Comparison of ENCODE assay signal across 9 mouse cellular contexts in genomic region chr7:104603173-104603572, GRCm38 (mm10). TPM values are rescaled to one million over a fixed set of nuclear protein-coding genes. Genes with fewer than 3 reads are reported as not detected.
DNase-seq lines count a peak whose midpoint lies in the region; ATAC-seq and TF ChIP-seq lines count a peak whose summit lies in the region.
"Had no signal": no experiment of that assay in that cellular context is flagged by ENCODE, and none has a peak within 500 bp of the region (broad histone marks: within the 10 kb centered on the region; RNA-seq: fewer than 3 reads in every experiment).

No protein-coding gene starts in this region.

- WGBS in hindbrain, embryonic 10.5 days, result 3% methylated on average over 3 of the region's 3 CpGs
- 7% methylated on average over 3 of the region's 3 CpGs for WGBS in hindbrain, embryonic 16.5 days

- no peak for TF ChIP-seq CTCF in C2C12 (IDR thresholded peaks at IDR 0.05; ENCODE audit: control insufficient read depth, insufficient read depth, insufficient read length)

- no peaks in the 10 kb centered on the region for H3K27me3 ChIP-seq in hindbrain, embryonic 10.5 days (ENCODE audit: insufficient read depth, poor library complexity, severe bottlenecking)
- H3K27me3 ChIP-seq in hindbrain, embryonic 16.5 days (replicated peaks; ENCODE audit: control insufficient read depth, insufficient read depth, low read length), result no peaks in the 10 kb centered on the region
- H3K27me3 ChIP-seq in C2C12 (ENCODE audit: control insufficient read depth, insufficient read depth, insufficient read length), result no peaks in the 10 kb centered on the region

- H3K4me3 ChIP-seq in hindbrain, embryonic 10.5 days, result no peak overlapping the region
- no peak overlapping the region for H3K4me3 ChIP-seq in hindbrain, embryonic 16.5 days (ENCODE audit: low read length)
- H3K4me3 ChIP-seq in C2C12 (ENCODE audit: insufficient read depth, poor library complexity, severe bottlenecking), result no peak overlapping the region
- H3K4me3 ChIP-seq: myocyte had no signal

- no peaks in the 10 kb centered on the region for H3K4me1 ChIP-seq in hindbrain, embryonic 10.5 days (replicated peaks)
- H3K4me1 ChIP-seq in hindbrain, embryonic 16.5 days (ENCODE audit: control insufficient read depth, insufficient read depth, low read depth, low read length), result no peaks in the 10 kb centered on the region

- DNase-seq in hindbrain, embryonic 10.5 days (ENCODE audit: low spot score), result peak; percentile 23
- DNase-seq in adrenal gland, adult 18-20 months (ENCODE audit: low spot score in 2 of 2), result peak; percentile 26 to 55
- DNase-seq in heart, postnatal 36 days, result peak; percentile 8 to 48
- DNase-seq in thymus, postnatal 36 days, result peak; percentile 39 to 49
- no peak for DNase-seq in Muller cell, postnatal 12 days (ENCODE audit: inconsistent ontology term)

- no peak overlapping the region for H3K4me2 ChIP-seq in hindbrain, embryonic 16.5 days (ENCODE audit: low read length)

- no peaks in the 10 kb centered on the region for H3K9me3 ChIP-seq in hindbrain, embryonic 10.5 days
- no peaks in the 10 kb centered on the region for H3K9me3 ChIP-seq in hindbrain, embryonic 16.5 days (ENCODE audit: control insufficient read depth, low read length)

- H3K27ac ChIP-seq in hindbrain, embryonic 10.5 days, result no peak overlapping the region
- H3K27ac ChIP-seq in hindbrain, embryonic 16.5 days (ENCODE audit: low read depth, low read length), result no peak overlapping the region

- H3K36me3 ChIP-seq in hindbrain, embryonic 10.5 days, result no peaks in the 10 kb centered on the region
- H3K36me3 ChIP-seq in hindbrain, embryonic 16.5 days (ENCODE audit: control insufficient read depth, insufficient read depth, low read length), result no peaks in the 10 kb centered on the region
- no peaks in the 10 kb centered on the region for H3K36me3 ChIP-seq in C2C12 (ENCODE audit: control insufficient read depth, insufficient read depth)

- no peak for ATAC-seq in hindbrain, embryonic 16.5 days
- peak; percentile 98 for ATAC-seq in megakaryocyte progenitor cell, adult 5-6 weeks (replicated peaks; ENCODE audit: poor library complexity)

- no peaks in the 10 kb centered on the region for H3K79me2 ChIP-seq in C2C12 (ENCODE audit: control insufficient read depth, insufficient read depth)

- no peak overlapping the region for H3ac ChIP-seq in C2C12 (ENCODE audit: control insufficient read depth, insufficient read length, low read depth)

- no peaks in the 10 kb centered on the region for H3K79me3 ChIP-seq in C2C12 (ENCODE audit: low read depth)

- intact Hi-C loops in heart, postnatal 36 days (cut with DNase I), result loop anchor here (5.0 kb wide), 2 partner anchors 136 to 401 kb away; partner anchors contain the start of gene Trim30a

- no peak overlapping the region for H3K9ac ChIP-seq in hindbrain, embryonic 16.5 days (ENCODE audit: low read depth, low read length)

TF ChIP-seq in C2C12, 6 proteins besides CTCF, POLR2A, EP300 and RAD21:
- TF ChIP-seq USF1 (IDR thresholded peaks at IDR 0.05; ENCODE audit: low read depth) (peak; percentile 4), MYOG (IDR thresholded peaks at IDR 0.05; ENCODE audit: control insufficient read depth, extremely low read depth, insufficient read length) (no peak)

RNA-seq across cellular contexts. Expression of gene Olfr655, which starts 1.6 kb away (rescaled TPM):
- not detected in 2 replicates for polyA plus RNA-seq in hindbrain, embryonic 10.5 days (2016; fragmentation: Nextera tagmentation; extraction: Ambion mirVana)
- not detected in 2 replicates for polyA plus RNA-seq in hindbrain, embryonic 16.5 days (2015; fragmentation: Nextera tagmentation; extraction: Ambion mirVana)
- not detected for polyA plus RNA-seq in C2C12 (2012; fragmentation: generic; extraction: Trizol)
- total RNA-seq in adrenal gland, adult 18-20 months (2021), result not detected
- total RNA-seq in heart, postnatal 36 days (2021), result not detected
- total RNA-seq in megakaryocyte progenitor cell, adult 5-6 weeks (2015), result not detected in 2 replicates
- 0.62 TPM in 1 of 2 replicates, not detected in the other for total RNA-seq in megakaryocyte progenitor cell, adult 5-6 weeks (2017)
- polyA plus RNA-seq: myocyte had no signal

RNA-seq across cellular contexts. Expression of gene Olfr656, which starts 10.6 kb away (rescaled TPM):
- polyA plus RNA-seq in hindbrain, embryonic 10.5 days (2016; fragmentation: Nextera tagmentation; extraction: Ambion mirVana), result not detected in 2 replicates
- not detected in 2 replicates for polyA plus RNA-seq in hindbrain, embryonic 16.5 days (2015; fragmentation: Nextera tagmentation; extraction: Ambion mirVana)
- not detected for polyA plus RNA-seq in C2C12 (2012; fragmentation: generic; extraction: Trizol)
- not detected for total RNA-seq in adrenal gland, adult 18-20 months (2021)
- not detected for total RNA-seq in heart, postnatal 36 days (2021)
- total RNA-seq in megakaryocyte progenitor cell, adult 5-6 weeks (2015), result not detected in 2 replicates
- total RNA-seq in megakaryocyte progenitor cell, adult 5-6 weeks (2017), result not detected in 2 replicates
- polyA plus RNA-seq: myocyte had no signal

RNA-seq across cellular contexts. Expression of gene Olfr654, which starts 16.3 kb away (rescaled TPM):
- polyA plus RNA-seq in hindbrain, embryonic 10.5 days (2016; fragmentation: Nextera tagmentation; extraction: Ambion mirVana), result not detected in 2 replicates
- polyA plus RNA-seq in hindbrain, embryonic 16.5 days (2015; fragmentation: Nextera tagmentation; extraction: Ambion mirVana), result not detected in 2 replicates
- polyA plus RNA-seq in C2C12 (2012; fragmentation: generic; extraction: Trizol), result not detected
- not detected for total RNA-seq in adrenal gland, adult 18-20 months (2021)
- not detected for total RNA-seq in heart, postnatal 36 days (2021)
- total RNA-seq in megakaryocyte progenitor cell, adult 5-6 weeks (2015), result not detected in 2 replicates
- not detected in 2 replicates for total RNA-seq in megakaryocyte progenitor cell, adult 5-6 weeks (2017)
- polyA plus RNA-seq: myocyte had no signal

RNA-seq across cellular contexts. Expression of gene Olfr657, which starts 21.4 kb away (rescaled TPM):
- not detected in 2 replicates for polyA plus RNA-seq in hindbrain, embryonic 10.5 days (2016; fragmentation: Nextera tagmentation; extraction: Ambion mirVana)
- polyA plus RNA-seq in hindbrain, embryonic 16.5 days (2015; fragmentation: Nextera tagmentation; extraction: Ambion mirVana), result not detected in 2 replicates
- not detected for polyA plus RNA-seq in C2C12 (2012; fragmentation: generic; extraction: Trizol)
- total RNA-seq in adrenal gland, adult 18-20 months (2021), result not detected
- total RNA-seq in heart, postnatal 36 days (2021), result not detected
- total RNA-seq in megakaryocyte progenitor cell, adult 5-6 weeks (2015), result not detected in 2 replicates
- not detected in 2 replicates for total RNA-seq in megakaryocyte progenitor cell, adult 5-6 weeks (2017)
- polyA plus RNA-seq: myocyte had no signal

RNA-seq across cellular contexts. Expression of gene Olfr653, which starts 26.1 kb away (rescaled TPM):
- polyA plus RNA-seq in hindbrain, embryonic 10.5 days (2016; fragmentation: Nextera tagmentation; extraction: Ambion mirVana), result not detected in 2 replicates
- 0.05 TPM in 1 of 2 replicates, not detected in the other for polyA plus RNA-seq in hindbrain, embryonic 16.5 days (2015; fragmentation: Nextera tagmentation; extraction: Ambion mirVana)
- polyA plus RNA-seq in C2C12 (2012; fragmentation: generic; extraction: Trizol), result not detected
- total RNA-seq in adrenal gland, adult 18-20 months (2021), result not detected
- total RNA-seq in heart, postnatal 36 days (2021), result not detected
- total RNA-seq in megakaryocyte progenitor cell, adult 5-6 weeks (2015), result not detected in 2 replicates
- total RNA-seq in megakaryocyte progenitor cell, adult 5-6 weeks (2017), result not detected in 2 replicates
- polyA plus RNA-seq: myocyte had no signal
